ENCODE assay signal across 24 mouse cellular contexts in the genomic region with DNA sequence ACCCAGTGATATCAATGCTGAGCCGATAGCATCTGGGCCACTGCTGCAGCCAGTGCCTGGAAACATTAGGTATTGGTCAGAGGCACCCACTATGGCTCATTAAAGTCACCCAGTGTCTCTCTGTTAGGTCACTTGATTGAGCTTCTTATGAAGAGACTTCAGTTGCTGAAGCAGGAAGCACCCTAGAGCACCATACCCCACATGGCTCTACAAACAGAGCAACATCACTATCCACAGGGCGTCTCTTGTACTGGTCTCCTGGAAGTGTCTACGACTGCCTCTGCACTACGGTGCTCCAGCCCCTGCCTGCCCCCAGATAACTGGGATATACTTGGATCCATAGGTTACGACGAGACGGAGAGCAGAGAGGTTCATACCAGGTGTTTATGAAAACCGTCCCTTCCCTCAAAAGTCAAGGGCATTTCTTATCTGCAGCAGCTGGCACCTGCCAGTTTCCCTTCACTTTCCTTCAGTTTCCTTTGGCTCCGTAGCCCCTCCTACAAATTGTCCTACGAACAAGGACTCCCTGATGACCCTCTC.
"Had no signal": no experiment of that assay in that cellular context is flagged by ENCODE, and none has a peak within 500 bp of the region (broad histone marks: within the 10 kb centered on the region; RNA-seq: fewer than 3 reads in every experiment).

No protein-coding gene starts in this region.

- H3K9ac ChIP-seq: heart, embryonic 12.5 days; hindbrain, embryonic 13.5 days; hindbrain, embryonic 15.5 days; kidney, embryonic 15.5 days; limb, embryonic 12.5 days had no signal

- H3K4me3 ChIP-seq: gastrocnemius, adult 2 months; heart, adult 2 months; heart, embryonic 12.5 days; hindbrain, embryonic 13.5 days; hindbrain, embryonic 15.5 days; kidney, embryonic 15.5 days; limb, embryonic 10.5 days; limb, embryonic 12.5 days had no signal

- H3K36me3 ChIP-seq: heart, embryonic 12.5 days; hindbrain, embryonic 13.5 days; hindbrain, embryonic 15.5 days; kidney, embryonic 15.5 days; limb, embryonic 10.5 days; limb, embryonic 12.5 days had no signal

- H3K9me3 ChIP-seq: heart, embryonic 12.5 days; hindbrain, embryonic 13.5 days; hindbrain, embryonic 15.5 days; kidney, embryonic 15.5 days; limb, embryonic 10.5 days; limb, embryonic 12.5 days had no signal

- H3K4me2 ChIP-seq: heart, embryonic 12.5 days; hindbrain, embryonic 13.5 days; hindbrain, embryonic 15.5 days; kidney, embryonic 15.5 days; limb, embryonic 12.5 days; liver, embryonic 11.5 days had no signal

- DNase-seq: gastrocnemius, adult 2 months; gastrocnemius, postnatal 10 days; gastrocnemius, postnatal 25 days; heart, adult 2 months; heart, postnatal 14 days; heart, postnatal 36 days; kidney, adult 11 months; kidney, adult 2 months; kidney, adult 9 months; kidney, postnatal 14 days; kidney, postnatal 36 days; layer of hippocampus, adult 9-11 months; layer of hippocampus, postnatal 36 days; liver had no signal

- H3K27ac ChIP-seq: gastrocnemius, adult 2 months; heart, adult 2 months; hindbrain, embryonic 13.5 days; hindbrain, embryonic 15.5 days; hindbrain, postnatal 0 days; kidney, embryonic 15.5 days; kidney, postnatal 0 days; limb, embryonic 10.5 days; limb, embryonic 12.5 days had no signal

- ATAC-seq: hindbrain, postnatal 0 days; intestine, embryonic 16.5 days had no signal

- H3K27me3 ChIP-seq: heart, embryonic 12.5 days; hindbrain, embryonic 13.5 days; hindbrain, embryonic 15.5 days; kidney, embryonic 15.5 days; limb, embryonic 12.5 days had no signal

- H3K4me1 ChIP-seq: hindbrain, embryonic 13.5 days; hindbrain, embryonic 15.5 days; kidney, embryonic 15.5 days; limb, embryonic 10.5 days had no signal
